Mouse (Mus musculus): ENCODE data around the gene Uvssa.

Gene Uvssa

DNA sequence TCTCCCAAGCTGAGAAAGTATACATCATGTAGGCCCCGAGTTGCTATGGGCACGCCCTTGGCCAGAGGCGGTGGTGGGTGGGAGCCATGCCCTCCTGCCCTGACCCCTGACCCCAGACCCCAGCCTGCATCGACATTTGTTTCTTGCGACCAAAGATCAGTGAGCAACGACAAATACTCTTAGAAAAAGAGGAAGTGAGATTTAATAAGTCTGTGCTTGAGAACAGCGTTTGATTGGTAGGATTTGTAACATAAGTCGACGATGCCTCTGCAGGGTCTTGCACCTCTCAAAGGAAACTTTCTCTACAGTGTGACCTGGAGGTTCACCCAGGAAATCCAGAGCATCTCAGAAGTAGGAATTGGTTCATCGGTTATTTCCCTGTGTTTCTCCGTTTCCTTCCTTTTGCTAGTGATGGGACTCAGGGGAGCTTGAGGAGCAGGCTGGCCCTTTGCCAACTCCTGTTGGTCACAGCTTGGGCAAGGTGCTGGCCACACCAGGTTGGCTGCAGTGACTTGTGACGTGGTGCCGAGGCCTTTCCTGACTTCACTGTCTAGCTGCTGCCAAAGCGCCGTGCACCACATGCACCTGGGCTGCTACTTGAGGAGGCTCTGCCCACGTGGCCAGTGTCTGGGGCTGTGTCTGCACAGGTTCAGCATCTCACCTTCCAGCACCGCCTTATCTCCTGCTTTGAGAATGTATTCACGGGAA lies 5.9 kb upstream of the Uvssa start:
- DNase-seq (ENCODE audit: low spot score): no peak

DNA sequence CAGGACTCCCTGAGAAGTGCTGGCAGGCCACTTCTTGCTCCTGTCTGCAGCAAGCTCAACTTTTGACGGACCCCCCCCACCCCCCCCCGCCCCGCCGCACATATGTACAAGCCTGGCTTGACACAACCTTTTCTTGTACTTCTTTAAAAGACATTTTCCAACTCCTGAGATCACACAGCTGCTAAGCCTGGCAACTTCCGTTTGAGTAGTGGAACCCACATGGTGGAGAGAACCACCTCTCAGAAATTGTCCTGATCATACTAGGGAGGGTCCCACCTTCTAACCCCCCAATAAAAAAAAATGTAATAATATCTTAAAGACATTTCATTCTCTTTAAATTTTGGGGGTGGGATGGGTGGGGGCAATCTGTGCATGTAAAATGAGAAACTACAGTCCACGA lies 1.2 kb upstream of the Uvssa start:
- peak; percentile 5 for DNase-seq (ENCODE audit: low spot score)

DNA sequence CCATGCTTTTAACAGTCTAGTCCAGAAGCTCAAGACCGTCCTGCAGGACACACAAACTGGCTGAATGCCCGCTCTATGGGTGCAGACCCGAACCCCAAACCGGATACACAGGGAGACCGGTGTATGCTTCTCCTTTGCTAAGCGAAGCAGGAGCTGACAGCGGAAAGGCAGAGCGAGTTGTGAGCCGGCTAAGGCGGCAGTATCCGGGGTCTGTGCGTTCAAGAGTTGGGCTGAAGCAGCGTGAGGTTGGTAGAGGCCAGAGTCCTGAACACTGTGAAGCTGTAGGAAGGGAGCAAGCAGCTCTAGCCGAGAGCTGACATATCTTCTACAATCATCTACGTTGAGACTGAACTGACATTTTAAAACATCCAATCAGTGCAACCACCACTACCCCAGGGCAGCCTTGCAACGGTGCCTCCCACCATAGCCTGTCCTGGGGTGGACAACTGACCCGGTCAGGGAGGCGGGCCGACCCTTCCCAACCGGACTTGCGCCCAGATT lies 498 bp upstream of the Uvssa start:
- peak; percentile 48 for DNase-seq (ENCODE audit: low spot score)

DNA sequence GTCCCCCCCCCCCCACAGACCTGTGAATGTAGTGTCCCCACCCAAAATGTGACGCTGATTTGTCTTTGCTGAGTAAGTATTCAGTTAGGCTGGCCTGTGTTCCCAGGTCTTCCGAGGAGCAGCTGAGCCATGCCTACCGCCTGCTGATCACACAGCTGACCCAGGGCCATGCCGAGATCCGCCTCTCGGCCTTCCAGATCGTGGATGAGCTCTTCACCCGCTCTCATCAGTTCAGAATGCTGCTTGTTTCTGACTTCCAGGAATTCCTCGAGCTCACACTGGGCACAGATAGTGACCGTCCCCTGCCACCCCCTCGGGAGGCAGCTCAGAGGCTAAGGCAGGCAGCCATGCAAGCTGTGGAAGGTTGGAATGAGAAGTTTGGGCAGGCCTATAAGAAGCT lies 9.2 kb downstream of the Uvssa start:
- DNase-seq (ENCODE audit: low spot score): no peak

DNA sequence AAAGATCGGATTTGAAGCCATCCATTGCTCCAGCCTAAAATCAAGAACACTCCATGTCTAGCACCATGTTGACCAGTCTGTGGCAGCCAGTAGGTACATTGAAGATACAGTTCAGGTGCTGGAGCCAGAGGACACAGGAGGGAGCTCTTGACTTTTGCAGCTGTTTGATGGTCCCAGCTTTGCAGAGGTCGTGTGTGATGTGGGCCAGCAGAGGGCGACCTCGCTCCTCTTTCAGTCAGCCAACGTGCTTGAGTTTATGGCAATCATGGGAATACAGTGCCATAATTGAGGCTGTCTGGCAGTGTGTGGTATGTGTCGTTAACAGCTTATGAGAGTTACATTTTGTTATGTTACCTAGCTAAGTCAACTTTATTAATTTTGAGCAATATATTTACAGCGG lies 15.5 kb downstream of the Uvssa start:
- peak; percentile 64 for DNase-seq (ENCODE audit: low spot score)

DNA sequence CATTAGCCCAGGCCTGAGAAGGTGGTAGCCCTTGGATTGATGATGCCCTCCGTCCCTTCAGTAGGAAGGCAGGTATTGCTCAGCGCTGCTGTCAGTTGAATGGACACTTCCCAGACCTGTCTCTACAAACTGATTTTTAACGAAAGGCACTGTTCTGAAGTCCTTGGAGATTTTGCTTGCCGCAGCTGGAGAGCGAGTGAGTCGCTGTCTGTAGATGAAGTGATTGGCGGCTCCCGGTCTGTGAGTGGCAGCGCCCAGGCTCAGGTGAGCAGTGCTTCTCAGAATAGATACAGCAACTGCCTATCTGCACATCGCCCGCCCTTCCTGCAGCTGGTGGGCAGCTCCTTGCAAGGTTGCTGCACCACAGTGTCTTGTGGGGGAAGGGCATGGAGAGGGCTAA lies 17.3 kb downstream of the Uvssa start:
- DNase-seq (ENCODE audit: low spot score): no peak

DNA sequence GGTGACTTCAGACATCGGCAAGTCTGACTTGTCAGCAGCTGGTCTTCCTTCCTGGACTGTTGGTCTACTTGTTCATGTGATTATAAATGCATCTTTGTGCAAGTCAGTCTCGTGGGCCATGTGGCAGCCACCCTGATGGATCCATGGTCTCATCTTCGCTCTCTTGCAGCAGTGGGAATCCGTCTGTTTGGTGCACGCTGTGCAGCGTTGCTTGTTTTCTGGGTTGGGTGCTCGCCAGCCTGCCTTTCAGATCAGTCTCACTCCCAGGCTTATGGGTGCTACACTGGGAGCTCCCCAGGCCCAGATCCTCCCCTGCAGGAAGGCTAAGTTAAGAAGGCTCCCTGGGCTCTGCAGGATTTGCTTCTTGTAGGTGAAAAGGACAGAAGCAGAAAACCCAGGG lies 18.5 kb downstream of the Uvssa start:
- no peak for DNase-seq (ENCODE audit: low spot score)

DNA sequence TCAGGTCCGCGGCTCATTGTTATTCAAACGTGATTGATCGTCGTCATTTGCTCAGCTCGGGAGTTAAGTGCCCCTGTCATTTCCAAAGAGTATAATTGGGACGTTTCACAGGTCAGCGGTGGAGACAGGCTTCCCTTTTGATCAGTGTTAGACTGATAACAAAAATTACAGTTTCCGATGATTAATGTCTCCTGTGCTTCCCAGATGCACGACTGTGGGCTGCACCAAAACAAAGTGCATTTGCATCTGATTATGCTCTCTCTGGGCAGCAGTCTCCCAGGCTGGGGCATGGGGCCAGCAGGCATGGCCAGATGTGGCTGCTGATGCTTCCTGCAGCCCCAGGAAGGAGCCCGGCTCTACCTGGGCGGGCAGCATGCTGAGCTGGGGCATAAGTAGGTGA lies 22.5 kb downstream of the Uvssa start:
- DNase-seq (ENCODE audit: low spot score): no peak

DNA sequence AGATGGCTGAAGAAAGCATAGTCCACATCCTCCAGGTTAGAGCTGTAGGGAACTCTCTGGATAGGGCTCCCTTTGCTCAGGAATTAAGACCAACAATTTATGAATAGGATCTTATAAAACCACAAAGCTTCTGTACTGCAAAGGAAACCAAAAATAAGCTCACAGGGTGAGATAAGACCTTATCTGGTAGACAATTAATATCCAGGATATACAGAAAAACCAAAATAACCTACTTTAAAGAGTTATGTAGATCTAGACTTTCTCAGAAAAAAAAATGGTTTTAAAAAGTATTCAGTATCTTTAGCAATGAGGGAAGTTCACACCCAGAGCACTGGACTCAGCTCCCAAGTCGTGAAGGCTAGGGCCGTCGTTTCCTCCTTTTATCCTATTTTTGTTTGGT lies 42.0 kb downstream of the Uvssa start:
- no peak for DNase-seq (ENCODE audit: low spot score)

DNA sequence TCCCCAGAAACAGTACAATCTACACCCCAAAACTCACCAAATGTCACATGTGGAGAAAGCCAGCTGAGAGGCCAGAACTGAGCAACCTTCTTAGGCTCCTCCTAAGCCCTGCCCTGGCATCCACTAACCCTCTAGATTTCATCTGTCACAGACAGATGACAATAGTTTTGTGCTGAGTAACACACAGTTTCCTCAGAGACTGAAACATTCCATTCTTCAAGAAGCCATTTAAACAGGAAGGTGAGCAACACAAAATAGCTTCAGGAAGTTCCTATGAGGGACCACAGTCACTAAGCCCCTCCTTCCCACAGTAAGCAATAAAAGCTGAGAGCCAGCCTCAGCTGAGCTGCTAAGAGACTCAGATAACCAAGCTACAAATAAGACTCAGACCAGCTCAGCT lies 49.1 kb downstream of the Uvssa start:
- DNase-seq (ENCODE audit: low spot score): no peak

DNA sequence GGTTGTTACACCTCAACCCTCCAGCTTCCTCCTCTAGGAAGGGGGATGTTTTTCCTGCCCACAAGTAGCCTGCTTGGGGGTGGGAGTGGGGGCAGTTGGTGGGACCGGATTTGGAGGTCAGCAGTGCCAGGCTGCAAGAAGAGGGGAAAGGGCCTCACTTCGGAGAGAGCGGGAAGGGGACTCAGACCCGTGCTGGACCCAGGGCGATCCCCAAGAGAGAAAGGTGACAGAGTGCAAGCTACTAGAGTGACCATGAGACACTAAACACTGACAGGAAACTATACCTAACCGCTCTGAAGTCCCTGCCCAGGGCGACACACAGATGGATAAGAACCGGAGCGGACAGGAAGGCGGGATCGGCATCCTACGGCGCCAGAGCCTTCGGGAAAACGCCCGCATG lies 51.8 kb downstream of the Uvssa start:
- no peak for DNase-seq (ENCODE audit: low spot score)

DNA sequence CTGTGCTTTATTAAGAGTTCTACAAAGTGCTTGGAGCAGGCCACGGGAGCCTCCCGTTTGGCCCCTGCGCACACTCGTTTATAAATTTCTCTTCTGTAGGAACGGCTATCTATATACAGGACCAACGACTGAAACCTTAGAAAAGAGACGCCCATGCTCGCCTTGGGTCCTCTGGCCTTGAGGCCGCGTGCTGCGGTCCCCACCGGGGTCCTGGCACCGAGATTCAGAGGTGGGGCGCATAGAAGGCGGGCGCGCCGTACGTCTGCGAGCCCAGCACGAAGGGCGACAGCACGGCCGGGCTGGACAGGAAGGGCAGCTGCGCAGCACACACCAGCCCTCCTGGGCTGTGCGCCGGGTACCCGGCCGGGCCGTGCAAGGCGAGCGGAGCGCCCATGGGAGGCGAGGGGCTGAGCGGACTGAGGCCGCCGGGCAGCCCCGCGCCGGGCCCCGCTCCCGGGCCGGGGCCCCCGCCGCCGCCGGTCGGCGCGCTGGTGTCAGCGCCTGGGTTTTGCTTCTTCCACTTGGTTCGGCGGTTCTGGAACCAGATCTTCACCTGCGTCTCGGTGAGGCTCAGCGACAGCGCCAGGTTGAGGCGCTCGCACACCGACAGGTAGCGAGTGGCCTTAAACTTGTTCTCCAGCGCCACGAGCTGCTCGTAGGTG lies 52.3 kb downstream of the Uvssa start:
- DNase-seq (ENCODE audit: low spot score): no peak

DNA sequence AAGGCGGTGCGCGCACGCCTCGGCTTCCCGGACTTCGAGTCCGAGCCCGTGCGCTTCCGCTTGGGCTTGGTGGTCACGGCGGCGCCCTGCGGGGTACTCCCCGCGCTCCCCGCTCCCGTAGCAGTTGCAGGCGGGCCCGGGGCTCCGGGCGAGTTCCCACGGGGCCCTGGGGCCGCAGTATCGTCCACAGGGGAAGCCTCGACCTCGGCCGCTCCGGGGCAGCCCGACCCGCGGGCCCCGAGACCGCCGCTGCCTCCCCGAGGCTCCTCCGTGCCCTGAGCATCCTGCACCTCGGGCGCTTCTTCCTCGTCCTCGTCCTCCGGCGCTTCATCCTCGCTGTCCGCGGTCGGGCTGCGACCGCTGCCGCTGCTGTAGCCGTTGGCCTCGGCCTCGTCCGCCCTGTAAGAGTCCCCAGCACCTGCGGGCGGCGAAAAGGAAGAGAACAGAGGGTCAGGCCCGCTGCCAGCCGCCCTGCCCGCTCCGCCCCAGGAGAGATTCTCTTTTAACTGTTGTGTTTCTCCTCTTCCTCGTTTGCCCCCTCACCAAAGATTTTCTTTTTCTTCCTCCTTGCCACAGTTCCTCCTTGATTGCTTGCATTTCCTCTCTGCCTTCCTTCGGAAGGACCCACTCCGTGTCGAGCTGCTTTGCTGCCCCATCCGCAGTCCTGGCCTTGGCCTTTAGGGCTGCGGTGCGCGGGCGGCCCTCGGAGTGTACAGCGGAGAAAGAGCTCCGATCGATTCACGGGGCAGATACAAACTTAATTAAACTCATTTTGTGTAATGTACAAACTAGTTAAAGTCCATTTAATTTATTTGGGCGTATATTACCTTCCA lies 53.0 kb downstream of the Uvssa start:
- no peak for DNase-seq (ENCODE audit: low spot score)

DNA sequence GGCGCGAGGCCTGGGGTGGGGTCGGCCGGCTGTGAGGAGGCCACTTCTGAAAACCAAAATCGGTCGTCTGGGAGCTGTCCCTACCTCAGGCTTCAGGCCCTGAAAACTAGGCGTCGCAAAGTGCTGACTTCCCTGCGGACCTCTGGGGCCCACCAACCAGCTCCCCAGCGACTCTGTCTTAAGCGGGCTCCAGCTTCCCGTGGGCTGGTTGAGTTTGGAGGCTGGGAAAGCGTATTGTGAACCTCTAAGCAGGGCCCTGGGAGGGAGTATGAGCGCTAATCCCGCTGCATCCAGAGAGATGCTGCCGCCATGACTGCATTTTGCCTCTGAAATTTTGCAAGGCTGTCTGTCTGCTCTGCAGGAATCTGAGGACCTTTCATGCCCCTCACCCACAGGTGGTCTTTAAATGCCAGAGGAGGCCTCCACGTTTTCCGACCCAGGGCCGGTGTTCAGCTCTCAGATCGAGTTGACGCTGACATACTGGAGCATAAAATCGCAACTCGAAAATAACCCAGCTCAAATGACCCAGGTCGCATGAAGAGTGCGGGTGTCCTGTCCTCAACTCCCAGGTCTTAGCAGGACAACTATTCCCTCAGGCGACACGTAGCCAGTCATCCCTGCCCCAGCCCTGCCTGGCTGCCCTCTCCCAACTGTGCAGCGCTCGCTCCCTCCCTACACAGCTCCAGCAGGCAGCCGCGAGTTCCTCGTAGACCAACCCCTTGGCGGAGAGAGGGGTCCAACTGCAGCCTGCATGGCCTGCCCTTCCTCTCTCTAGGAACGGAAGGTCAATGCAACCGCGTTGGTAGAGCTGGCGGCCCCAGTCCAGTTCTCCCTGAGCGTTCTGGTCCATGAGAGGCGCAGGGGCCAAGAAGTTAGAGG lies 53.9 kb downstream of the Uvssa start:
- no peak for DNase-seq (ENCODE audit: low spot score)

DNA sequence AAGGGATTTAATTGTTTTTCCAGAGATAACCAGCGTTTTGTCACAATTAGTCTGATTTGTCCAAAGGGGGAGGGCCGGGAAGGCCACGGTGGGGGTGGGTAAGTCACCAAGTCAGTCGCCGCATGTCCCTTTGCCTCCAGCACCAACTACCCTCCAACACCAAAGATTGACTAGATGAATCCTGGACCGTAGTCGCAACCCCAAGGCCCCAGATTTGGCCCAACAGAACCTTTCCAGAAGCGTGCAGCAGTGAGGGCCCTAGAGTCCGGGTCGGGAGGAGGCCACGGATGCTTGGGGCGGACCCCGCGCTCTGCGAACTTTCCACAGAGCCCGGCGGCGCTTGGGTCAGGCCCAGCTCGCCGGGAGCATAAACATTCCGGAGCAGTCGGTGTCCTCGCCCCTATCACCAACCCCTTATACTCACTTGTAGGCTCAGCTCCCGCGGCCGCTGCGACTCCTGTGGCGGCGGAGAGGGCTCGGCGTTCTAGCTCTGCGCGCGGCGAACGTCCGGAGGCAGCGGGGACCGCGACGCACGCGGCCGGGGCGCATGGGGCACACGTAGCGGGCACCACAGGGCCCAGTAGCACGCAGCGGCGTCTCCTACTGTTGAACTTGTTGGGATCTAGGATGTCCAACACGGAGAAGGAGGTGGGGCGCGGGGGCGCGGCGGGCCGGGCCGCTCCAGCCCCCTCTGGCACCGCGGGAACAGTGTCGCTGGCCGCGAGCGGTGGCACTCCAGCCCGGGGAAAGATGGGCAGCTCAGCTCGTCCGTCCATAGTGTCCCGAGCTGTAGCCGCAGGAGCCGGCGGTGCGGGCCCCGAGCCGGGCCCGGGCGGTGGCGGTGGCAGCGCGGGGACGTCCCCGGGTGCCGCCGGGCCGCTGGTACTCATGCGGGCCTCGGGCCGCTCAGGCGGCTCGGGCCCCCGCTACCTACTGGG lies 55.1 kb downstream of the Uvssa start, which contains the start of gene Nkx1-1:
Gene Nkx1-1, minus strand, starts transcription at position 776 of the 938 bp plus-strand sequence.
- DNase-seq (ENCODE audit: low spot score): no peak

DNA sequence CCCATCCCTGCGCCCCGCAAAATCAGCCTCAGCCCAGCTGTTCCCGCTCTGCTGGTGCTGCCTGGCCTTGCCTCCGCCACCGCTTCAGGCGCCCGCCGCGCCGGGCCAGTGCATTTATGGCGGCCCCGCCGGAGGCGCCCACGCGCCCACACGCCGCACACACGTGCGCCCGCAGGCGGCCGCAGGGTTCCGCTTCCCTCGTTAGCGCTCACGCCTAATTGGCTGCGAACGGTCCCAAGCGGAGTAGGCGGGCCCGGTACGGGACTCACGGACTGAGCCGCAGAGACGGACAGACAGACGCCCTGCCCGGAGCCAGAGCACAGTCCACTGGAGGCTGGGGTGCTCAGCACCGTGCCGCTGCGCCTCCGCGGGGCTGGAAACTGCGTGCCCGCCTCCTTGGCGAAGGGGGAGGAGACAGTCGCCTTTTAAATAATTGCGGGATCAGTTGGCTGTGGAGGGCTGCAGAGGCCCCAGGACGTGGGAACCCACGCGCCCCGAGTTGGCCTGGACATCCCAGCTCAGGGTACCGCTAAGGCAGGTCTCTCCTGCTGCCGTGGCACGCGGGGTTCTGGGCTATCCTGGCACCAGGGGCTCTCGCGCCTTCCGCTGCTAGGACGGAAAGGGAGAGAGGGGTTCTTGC lies 55.9 kb downstream of the Uvssa start:
- DNase-seq (ENCODE audit: low spot score): no peak

DNA sequence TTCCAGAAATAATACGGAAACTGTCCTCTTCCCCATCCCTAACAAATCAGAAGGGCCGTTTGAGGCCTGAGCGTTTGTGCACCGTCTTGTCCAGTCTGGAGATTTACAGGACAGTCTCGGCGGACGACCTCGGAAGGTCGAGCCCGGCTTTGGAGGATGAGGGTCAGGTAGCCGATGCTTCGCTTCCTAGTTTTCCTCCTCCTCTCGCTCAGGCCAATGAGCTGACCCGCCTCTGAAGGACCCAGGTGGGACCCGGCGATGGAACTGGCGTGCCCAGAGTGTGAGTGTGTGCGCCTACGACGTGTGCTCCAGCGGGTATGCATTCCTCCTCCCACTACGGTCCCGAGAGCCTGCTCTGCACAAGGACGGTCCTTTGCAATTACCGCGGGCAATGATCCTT lies 56.8 kb downstream of the Uvssa start:
- DNase-seq (ENCODE audit: low spot score): no peak

DNA sequence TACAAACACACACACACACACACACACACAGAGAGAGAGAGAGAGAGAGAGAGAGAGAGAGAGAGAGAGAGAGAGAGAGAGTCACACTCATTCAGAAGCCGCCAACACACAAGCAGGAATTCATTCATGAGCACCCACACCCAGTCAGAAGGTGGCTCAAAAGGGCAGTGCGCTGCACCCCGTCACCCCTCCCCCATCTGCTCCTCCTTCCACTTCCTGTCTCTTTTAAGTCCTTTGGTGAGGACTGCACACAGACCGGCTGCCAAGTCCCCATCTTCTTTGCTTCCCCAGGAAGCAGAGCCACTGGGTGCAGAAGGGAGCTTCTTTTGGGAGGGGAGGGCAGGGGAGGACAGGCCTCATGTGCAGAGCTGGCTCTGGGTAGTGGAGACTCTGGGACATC lies 57.6 kb downstream of the Uvssa start:
- DNase-seq (ENCODE audit: low spot score): peak; percentile 54

DNA sequence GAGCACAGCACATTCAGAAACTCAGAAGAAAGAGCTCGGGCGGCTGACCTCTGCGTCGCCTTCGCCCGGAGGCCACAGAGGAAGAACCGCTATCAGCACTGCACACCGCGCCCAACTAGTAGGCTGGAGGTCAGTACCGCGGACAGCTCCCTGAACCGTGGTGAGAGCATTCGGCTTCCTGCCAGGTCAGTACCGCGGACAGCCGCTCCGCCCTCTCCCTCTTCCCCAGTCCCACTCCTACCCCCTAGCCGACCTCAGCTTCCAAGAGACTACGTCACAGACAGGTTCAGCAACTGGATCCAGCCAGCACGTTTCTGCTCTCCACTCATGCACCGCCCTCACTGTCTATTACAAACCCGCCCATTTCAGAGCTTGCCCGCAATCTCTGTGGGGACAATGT lies 59.9 kb downstream of the Uvssa start:
- peak; percentile 52 for DNase-seq (ENCODE audit: low spot score)

All from T-cell, adult 2 months (primary cell).